Mouse (Mus musculus): Measurements from ENCODE around the gene Hace1.

Hace1 gene

GRCm38 (mm10) chr10:45706849-45707248 is 129.2 kb downstream of the Hace1 start:
- no peak for DNase-seq

- no peak for DNase-seq
Observed at GRCm38 (mm10) chr10:45710848-45711247, 133.2 kb downstream of the Hace1 start.

GRCm38 (mm10) chr10:45711348-45711747 is 133.7 kb downstream of the Hace1 start:
- DNase-seq: no peak
